Mouse (Mus musculus) fat pad, adult 2 months (tissue): Measurements from ENCODE around the gene Crebzf.

Source experiments
- DNase-seq: peaks from one replicate; pipeline ENCODE4 v3.0.0-alpha.2; 2011; ENCODE audit warnings: low read depth, low spot score; ENCODE audit errors: extremely low read depth

Crebzf gene

DNA sequence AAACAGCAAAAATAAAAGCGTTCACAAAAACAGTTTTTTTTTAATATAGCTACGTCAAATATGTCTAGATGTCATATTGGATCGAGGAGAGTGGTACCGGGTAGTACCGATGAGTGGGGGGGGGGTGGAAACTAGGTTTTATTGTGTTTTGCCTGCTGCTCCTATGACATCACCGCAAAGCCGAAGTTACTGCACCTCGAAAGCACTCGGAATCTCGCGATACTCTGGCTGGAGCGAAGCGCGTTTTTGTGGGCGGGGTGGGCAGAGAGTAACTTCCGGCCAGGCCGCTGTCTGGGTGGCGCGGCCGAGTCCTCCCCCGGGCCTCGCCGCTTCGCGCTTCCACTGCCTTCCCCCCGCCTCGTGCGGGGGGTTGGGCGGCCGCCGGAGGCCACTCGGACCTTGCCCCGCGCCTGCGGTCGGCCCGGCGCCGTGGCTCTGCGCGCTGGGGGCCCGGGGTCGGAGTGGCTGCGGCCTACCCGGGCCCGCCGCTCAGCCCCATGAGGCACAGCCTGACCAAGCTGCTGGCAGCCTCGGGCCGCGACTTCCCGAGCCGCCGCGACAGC lies at the start of gene Crebzf:
Gene Crebzf (plus strand): TSS at position 212 of the 563 bp plus-strand sequence.
- peak; percentile 54 for DNase-seq

DNA sequence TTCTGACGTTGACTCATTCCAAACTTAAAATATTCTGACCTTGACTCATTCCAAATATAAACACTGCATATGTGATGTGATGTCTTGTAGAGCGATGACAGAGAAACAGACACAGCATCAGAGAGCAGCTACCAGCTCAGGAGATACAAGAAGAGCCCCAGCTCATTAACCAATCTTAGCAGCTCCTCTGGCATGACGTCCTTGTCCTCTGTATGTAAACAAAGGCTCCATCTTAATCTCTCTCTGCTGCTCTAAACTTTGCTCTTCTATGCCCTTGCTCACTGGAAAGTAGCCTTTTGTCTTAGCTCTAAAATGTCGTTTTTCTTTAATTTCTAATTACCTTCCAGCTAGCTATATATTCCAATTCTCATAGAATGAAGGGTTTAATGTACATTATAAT lies 47.5 kb upstream of the Crebzf start:
- no peak for DNase-seq

DNA sequence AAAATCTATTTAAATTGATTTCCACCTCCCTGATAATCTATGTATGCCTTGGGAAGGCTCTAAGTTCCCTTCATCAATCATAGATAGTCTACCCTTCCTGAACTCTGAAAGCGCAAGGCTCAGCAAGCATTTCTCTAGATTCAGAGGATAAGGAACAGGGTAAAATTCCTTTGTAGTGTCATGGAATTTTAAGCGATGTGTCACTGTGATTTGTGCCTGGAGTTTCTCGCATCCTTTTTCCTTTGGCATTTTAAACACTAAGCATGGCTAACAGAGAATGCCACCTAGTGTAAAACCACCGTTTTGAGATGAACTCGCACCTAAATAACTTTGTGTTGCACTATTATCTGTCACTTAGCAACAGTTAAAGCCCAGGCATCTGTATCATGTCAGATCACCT lies 46.6 kb upstream of the Crebzf start:
- DNase-seq = no peak

DNA sequence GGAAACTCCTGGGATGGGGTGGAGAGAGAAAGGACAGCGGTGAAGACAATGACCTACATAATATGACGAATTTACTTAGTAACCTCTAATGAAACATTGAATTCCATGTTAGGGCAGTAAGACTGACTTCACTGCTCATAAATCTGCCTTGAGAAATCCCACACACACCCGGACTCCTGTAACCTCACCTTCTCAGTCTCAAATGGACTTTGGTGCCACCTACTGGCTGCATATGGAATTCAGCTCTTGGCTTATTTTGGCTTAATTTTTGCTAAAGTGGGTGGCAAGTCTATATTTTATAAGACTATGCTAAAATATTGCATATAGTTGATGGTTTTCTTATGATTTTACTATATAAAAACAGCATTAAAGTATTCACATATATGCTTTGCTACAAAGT lies 32.6 kb upstream of the Crebzf start:
- DNase-seq = no peak

DNA sequence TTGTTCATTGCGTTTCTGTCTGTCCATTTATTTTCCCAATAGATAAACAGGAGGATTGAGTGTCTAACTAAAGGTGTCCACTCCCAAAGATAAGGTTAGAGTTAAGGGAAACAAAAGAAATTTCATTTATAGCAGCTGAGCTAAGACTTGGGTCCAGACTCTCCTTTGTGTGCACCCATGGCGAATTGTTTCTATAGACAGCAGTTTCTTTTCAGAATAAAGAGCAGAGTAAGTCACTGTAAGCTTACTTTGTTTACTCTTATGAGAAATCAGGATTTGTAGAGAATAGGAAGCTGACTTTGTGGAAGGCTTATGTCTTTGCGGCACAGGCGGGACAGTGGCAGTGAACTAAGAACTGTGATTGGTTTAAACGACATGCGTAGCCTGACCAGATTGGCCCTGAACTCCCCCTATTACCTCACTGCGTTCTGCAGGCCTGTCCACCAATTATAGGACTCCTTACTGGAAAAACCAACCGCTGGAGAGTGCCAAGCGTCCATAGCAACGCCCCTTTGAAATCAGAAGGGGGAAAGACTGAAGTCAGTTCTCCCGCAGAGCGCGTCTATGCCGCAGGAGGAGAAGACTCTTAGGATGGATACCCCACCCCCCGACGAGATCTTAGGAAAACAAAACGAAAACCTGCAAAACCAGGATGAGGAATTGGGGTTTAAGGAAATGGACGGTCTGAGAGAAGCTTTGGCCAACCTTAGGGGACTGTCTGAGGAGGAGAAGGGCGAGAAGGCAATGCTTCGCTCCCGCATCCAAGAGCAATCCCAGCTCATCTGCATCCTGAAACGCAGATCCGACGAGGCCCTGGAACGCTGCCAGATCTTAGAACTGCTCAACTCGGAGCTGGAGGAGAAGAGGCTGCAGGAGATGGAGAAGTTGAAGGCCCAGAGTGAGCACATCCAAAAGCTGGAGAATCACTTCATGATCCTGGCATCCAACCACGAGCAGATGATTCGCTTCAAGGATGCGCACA lies 16.2 kb upstream of the Crebzf start, which contains the start of gene Ccdc89:
Gene Ccdc89 (plus strand): TSS at position 558 of the 982 bp plus-strand sequence.
- DNase-seq = peak; percentile 42

DNA sequence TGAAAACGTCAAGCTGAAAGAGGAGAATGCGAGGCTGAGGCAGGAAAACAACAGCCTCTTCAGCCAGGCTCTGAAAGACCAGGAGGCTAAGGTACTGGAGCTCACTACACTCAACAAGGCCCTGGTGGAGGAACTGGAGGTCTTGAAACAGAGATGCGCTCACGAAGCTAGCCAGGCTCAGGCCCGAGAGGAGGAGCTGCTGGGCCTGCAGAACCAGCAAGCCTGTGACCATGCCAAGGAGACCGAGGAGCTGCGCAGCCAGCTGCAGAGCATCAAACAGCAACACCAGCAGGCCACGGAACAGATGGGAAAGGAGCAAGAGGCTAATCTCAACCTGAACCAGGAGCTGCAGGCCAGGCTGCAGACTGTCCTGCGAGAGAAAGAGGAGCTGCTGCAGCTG lies 15.5 kb upstream of the Crebzf start:
- DNase-seq = no peak

DNA sequence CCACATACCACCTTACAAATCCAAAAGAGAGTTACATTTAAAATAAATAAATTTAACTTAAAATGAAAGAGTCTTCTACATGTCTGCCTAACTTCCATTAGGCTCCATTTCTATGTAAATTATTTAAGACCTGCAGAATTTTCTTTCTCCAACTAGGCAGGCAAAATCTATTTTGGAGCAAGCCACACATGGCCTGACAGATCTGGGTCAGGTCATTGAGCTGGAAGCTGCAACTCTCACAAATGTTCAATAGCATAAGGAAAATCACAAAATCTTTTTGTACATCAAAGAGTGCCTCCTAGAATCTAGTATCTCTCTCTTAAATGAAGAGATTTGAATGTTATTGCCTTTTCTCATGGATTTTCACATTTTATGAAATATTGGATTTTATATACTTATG lies 10.3 kb upstream of the Crebzf start:
- DNase-seq = no peak

DNA sequence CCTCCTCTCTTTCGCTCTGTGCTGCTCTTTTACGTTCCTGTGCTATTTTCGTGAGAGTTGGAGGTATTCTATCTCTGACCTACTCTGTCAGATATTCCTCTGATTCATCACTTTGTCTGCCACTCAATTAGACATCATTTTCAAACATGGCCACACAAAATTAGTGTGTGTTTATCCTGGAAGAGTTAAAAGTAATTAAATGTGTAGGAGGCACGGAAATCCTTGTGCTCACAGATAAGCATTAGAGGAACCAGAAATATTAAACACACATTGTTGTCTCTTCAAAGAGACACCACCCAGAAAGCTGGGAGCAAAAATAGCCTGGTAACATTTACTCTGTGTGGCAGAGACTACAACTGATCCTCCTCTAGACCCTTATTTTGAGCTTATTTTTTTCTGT lies 2.5 kb upstream of the Crebzf start:
- no peak for DNase-seq

DNA sequence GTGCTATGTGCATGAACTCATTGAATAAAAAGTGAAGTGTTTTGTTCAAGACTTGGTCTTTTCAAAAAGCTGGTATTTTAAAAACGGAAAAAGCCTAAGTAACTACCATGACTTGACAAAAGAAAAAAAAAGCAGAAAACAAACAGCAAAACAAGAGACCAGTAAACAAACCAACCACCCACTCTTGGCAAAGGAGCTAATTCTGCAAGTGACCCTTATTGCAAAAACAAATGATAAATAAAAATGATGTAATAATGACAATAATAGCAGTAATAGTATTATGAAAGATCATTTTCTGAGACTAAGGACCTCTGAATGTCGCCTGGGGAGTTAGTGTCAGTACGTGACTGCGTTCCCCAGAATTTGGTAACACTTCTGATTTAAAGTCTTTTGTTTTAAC lies 459 bp upstream of the Crebzf start:
- no peak for DNase-seq

DNA sequence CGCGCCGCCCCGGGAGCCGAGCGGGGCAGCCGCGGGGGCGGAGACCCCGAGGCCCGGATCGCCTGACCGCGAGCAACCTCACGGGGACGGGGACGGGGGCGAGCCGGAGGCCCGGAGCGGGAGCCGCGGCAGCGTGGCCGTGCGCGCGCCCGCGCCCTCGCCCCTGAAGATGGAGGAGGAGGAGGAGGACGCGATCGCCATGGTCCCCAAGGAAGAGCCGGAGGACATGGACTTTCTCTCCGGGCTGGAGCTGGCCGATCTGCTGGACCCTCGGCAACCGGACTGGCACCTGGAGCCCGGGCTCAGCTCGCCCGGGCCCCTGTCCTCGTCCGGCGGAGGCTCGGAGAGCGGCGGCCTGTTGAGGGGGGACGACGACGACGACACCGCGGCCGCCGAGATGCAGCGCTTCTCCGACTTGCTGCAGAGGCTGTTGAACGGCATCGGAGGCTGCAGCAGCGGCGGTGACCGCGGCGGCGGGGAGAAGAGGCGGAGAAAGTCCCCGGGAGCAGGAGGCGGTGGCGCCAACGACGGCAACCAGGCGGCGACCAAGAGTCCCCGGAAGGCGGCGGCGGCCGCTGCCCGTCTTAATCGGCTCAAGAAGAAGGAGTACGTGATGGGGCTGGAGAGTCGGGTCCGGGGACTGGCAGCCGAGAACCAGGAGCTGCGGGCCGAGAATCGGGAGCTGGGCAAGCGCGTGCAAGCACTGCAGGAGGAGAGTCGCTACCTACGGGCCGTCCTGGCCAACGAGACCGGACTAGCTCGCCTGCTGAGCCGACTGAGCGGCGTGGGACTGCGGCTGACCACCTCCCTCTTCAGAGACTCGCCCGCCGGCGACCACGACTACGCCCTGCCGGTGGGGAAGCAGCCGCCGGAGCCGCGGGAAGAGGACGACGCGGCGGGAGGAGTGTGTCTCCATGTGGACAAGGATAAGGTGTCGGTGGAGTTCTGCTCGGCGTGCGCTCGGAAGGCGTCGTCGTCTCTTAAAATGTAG lies 867 bp downstream of the Crebzf start:
- DNase-seq = no peak

DNA sequence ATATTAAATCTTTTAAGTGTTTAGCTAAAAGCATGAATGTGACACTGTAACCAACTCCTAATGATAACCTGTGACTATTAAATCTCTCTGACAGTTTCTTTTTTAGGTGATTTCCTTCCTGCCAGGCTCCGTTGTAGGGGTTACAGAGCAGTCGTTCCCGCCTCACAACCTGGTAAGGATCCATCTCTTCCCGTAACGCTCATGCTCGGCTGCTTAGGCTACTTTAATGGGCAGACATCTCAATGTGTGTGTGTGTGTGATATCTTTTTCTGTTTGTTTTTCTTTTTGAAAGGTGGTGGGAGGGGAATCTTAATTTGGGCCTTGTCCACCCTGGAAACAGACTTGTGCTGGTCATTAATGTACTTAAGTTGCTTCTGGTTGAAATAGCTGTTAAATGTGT lies 1.7 kb downstream of the Crebzf start:
- no peak for DNase-seq

DNA sequence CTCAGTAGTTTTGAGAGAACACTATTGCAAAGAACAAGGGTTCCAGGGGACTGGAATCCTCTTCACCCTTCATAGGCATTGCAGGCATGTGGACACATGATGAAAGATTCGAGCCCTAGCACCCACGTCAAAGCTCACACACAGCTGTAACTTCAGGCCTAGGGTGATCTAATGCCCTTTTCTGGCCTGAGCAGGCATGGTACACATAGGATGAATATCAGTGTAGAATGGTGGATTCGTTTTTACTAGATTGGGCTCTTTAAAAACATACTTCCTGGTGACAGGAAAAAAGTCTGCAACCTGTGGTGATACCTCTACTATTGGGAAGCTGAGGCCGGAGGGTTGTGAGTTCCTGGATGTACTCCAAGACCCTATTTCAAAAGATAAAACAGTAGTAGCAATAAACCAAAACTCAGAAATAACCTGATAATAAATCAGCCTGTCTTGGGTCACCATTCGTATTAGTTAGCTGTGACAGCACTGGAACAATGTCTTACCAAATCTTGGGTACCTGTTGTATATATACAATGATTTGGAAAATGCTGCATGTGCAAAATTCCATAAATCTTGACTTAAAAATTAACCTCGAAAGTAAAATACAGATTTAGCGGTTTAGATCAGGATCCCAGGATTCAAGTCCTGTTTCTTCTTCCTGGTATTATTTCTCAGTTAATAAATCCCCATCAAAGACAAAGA lies 13.8 kb downstream of the Crebzf start:
- no peak for DNase-seq

DNA sequence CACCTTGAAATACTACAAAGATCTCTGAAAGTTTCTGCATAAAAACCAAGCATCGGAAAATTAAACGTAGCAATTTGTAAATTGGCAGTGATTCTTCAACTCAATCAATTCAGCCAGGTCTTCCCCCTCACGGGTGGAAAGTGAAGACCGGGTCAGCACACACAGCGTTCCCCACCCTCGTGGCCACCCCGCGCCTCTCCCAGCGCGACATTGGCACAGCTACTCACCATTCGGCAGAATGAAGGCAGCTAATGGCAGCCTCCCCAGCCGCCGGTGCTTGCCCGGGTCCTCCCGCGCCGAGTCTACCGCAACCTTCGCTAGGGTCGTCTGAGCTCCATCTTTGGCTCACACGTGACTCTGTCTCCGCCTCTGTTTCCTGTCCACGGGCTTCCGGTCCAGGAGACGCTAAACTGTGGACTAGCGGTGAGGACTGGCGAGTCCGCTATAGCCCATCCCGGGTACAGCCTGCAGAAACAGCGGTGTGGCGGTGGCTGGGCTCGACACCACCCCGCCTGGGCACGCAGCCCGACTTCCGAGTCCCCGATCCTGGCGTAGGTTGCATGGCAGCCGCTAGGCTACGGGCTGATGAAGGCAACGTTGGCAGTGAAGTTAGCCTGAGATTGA lies 14.4 kb downstream of the Crebzf start, which contains the start of gene Tmem126a:
Gene Tmem126a (minus strand): TSS at position 385 of the 624 bp plus-strand sequence.
- DNase-seq = no peak

DNA sequence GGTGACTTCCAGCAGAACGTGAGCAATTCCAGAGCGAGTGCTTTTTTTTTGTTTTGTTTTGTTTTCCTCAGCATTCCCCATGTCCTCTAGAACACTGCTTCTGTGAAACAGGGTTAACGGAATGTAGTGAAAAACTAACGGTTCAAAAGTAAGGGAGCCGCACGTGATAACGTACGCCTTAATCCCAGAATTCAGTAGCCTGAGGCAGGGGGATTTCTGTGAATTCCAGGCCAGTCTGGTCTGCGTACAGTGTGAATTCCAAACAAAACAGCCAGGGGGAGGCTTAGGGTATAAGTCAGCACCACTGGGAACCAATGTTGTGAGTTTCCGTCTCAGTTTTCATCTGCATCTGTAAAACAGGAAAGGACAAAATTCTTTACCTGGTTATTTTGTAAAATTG lies 15.0 kb downstream of the Crebzf start:
- DNase-seq = no peak

DNA sequence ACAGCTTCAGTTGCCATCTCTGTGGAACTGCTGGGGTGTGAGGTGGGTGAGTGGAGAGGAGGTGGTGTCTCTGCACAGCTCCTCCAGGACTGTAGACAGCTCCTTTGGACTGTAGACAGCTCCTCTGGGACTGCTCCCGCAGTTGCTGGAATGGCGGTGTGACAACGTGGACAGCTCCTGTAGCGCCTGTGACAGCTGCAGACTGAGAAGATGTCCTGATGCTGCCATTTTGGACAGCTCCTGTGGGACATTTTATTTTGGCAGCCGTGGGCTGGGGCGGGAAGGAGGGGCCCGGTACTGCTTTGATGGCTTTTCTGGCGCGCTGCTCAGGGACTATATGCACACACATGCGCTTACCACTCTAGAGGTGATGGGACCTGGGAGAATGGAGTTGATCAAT lies 17.8 kb downstream of the Crebzf start:
- DNase-seq = no peak

DNA sequence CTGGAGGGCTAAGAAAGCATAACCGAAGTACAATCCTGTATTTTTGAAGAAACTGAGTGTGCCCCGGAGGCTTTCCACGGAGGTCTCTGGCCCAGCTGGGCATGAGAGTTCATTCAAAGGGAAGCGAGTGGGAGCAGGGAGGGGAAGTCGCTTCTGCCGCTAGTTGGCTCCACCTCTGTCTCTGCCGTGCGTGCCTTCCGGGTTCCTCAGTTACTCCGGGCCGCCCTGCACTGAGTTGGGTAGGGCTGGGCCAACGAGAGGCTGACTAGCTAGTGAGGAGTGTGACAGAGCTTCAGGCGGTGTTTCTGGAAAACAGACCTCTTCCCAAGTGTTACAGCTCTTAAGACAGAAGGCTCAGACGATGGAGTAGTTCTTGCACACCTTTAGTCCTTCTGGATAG lies 18.4 kb downstream of the Crebzf start:
- DNase-seq = no peak

DNA sequence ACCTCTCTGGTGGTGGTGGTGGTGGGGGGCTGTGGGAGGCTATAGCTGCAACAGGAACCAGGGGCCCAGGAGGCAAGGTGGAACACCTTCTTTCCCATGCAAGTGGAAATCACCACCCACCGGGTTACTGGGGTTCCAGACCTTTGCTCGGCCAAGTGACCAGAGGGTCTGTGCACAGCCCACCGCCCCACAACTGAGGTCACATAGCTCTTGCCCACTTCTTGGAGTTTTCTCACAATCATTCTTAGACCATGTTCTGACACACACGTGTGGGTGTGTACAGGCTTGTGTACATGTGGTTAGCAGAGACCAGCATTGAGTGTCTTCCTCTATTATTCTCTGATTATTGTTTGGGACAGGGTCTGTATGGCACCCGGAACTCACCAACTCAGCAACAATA lies 18.9 kb downstream of the Crebzf start:
- DNase-seq = no peak

DNA sequence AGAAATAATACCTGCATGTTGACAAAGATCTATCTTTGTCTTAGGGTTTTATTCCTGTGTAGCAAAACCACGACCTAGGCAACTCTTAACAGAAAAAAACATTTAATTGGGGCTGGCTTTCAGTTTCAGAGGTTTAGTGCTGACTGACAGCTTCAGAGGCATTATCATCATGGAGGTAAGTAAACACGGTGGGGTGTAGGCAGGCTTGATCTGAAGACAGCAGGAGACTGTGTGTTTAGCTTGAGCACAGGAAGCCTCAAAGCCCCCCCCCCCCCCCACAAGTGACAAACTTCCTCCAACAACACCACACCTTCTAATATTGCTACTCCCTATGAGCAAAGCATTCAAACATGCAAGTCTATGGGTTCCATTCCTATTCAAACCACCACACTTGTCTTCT lies 31.0 kb downstream of the Crebzf start:
- no peak for DNase-seq

DNA sequence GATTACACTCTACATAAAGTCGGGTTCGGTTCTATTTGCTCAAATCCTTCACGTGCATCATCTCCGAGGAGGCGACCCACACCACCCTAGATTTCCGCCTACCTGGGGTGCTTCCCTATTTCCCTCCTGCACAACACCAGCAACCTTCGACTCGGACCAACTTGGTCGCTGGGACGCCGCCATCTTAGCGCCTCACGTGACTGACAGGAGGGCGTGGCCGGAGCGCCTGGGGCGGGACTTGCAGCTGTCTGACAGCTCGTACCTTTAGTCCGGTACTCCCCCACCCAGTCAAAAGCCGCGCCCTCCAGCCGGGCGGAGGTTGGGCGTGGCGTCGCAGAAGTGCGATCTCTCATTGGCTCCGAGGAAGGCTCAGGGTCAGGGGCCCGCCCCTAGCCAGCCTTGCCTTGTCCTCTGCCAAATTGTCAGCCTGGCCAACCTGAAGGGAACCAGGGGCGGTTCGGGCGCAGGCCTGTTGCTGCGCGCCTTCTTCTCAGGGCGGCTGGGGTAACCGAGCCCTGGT lies 33.3 kb downstream of the Crebzf start, which contains the start of gene Tmem126b:
Gene Tmem126b (minus strand): TSS at position 209 of the 520 bp plus-strand sequence.
- peak; percentile 80 for DNase-seq
